Mouse (Mus musculus): ENCODE data around the gene Gdpgp1.

Gene Gdpgp1

DNA sequence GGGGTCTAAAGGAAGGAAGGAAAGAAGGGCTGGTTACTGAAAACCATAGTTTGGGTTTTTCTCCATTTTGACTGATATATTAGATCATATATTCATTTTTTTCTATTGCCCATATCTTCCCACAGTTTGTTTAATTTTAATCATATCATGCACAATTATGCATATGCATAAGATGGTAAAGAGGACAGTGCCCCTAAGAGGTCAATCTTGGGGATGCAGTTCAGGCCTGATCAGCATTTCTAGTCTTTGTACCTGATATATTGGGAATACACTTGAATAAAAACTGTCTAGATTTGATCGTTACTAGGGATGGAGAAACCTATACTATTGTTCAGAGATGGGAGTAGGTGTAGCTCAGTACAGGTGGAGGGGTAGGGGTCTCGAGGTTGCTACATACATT is 48.3 kb downstream of the Gdpgp1 start:
- DNase-seq: no peak

DNA sequence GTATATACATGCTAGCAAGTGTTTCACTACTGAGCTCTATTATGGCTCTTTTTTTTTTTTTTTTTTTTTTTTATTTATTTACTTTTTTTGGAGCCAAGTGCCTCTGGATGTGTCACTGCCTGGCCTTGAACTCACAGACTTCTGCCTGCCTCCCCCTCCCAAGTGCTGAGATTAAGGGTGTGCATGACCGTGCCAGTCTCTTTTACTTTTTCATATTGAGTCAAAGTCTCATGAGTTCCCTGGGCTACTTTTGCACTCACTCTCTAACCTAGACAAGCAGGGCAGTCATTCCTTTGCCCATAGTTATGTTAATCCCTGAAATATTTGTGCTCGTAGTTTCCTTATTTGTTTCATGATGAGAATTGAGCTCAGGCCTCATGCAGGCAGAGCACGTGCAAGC is 49.0 kb downstream of the Gdpgp1 start:
- no peak for DNase-seq

DNA sequence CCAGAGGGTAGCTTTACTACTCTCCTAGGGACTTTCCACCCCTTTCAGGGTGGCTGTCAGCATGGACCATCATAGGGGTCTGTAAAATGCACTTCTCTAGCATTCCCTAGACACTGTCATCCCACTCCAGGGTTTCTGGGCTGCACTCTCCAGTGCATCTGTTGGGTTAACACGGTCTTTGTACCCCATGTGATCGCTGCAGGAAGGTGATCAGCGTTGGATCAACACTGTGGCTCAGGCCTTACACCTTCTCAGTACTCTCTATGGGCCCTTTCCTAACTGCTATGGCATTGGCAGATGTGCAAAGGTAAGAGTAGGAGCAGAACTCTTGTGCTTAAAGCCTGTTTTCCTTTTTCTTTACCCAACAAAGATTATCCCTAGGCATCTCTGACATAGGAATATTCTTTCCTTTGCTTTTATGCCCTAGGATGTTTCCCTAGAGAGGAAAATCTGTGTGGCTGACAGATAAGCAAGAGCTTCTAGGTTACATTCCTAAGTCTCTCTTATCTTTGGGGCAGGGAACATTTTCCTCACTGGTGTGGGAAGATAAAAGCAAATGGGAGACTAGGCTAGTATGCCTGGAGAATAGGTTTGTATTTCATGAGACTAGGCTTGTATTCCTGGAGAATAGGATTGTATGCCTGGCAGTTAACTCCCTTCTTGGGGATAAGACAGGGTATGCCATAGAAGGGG is 50.7 kb downstream of the Gdpgp1 start:
- DNase-seq: no peak

DNA sequence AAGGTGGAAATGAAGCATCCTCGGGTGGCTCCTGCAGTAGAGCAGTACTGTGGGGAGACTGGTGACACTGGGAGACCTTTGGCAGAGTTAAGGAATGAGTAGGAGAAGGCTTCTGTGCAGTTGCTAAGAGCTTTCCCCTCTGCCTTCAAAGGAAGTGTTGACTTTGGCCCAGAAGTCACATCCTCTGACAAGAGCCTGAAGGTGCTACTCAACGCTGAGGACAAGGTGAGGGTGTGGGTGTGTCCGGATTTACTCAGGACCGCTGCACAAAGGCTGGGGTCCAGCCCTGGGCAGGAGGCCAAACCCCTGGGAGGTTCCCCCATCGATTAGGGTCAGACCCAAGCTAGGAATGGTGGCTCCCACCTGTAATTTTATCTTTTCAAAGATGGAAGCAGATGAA is 51.7 kb downstream of the Gdpgp1 start:
- peak; percentile 71 for DNase-seq

DNA sequence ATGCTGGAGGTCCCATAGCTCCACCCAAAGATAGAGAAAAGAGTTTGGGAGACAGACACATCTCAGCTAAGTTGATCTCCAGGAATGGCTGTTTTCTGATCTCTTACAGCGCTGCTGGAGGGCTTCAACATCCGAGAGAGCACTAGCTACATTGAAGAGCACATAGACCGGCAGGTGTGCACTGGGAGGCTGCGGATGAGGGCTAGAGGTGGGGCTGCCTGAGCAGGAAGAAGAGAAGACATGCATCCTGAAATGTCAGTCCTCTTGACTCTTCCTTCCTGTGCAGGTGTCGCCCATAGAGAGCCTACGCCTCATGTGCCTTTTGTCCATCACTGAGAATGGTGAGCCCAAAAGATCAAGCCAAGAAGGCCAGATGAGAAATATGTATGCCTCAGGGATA is 53.1 kb downstream of the Gdpgp1 start:
- no peak for DNase-seq

DNA sequence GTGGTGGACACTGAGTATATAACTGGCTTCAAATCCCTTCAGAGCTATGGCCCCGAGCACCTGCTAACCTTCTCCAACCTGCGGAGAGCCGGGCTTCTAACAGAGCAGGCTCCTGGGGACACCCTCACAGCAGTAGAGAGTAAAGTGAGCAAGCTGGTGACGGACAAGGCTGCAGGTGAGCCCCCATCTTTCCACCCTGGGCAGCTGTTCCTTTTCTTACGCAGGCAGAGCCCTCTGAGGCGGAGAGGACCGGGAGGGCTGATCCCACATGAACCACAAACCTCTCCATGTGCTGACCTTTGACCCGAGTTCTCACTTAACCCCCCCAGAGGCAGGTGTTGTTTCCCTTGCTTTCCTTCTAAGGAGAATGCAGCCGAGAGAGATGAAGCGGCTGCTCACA is 55.1 kb downstream of the Gdpgp1 start:
- DNase-seq: no peak
